Mouse (Mus musculus) neural tube, embryonic 15.5 days (tissue): ENCODE results near the gene Gstp3. TPM values are rescaled to one million over a fixed set of nuclear protein-coding genes. Genes with fewer than 3 reads are reported as not detected.
A peak's percentile ranks its signal among the peaks of the same experiment; 100 is the strongest.

Experiments
- ATAC-seq: fragments of 200-750 bp; cut with Nextera tagmentation; 2 replicates; pipeline ENCODE4 v1.8.0; 2017; ENCODE audit warnings: mild to moderate bottlenecking, moderate TSS enrichment, moderate library complexity; ENCODE audit not compliant: low FRiP score
- H3K27ac ChIP-seq: fragments of 300-500 bp; sonication (generic); replicated peaks from 2 replicates; pipeline ENCODE4 v1.5.1; 2015; ENCODE audit warnings: mild to moderate bottlenecking, inconsistent platforms
- H3K27me3 ChIP-seq: fragments of 300-500 bp; sonication (generic); replicated peaks from 2 replicates; pipeline ENCODE4 v1.6.1; 2015; ENCODE audit warnings: inconsistent platforms
- H3K36me3 ChIP-seq: fragments of 300-500 bp; sonication (generic); 2 replicates; pipeline ENCODE4 v1.6.1; 2015; ENCODE audit warnings: inconsistent platforms
- H3K4me1 ChIP-seq: fragments of 300-500 bp; sonication (generic); 2 replicates; pipeline ENCODE4 v1.6.1; 2015; ENCODE audit warnings: inconsistent platforms
- H3K4me2 ChIP-seq: fragments of 300-500 bp; sonication (generic); 2 replicates; pipeline ENCODE4 v1.6.1; 2015; ENCODE audit warnings: inconsistent platforms, mild to moderate bottlenecking, moderate library complexity
- H3K4me3 ChIP-seq: fragments of 300-500 bp; sonication (generic); replicated peaks from 2 replicates; pipeline ENCODE4 v1.5.1; 2015; ENCODE audit warnings: mild to moderate bottlenecking, inconsistent platforms
- H3K9ac ChIP-seq: fragments of 300-500 bp; sonication (generic); replicated peaks from 2 replicates; pipeline ENCODE4 v1.6.1; 2015; ENCODE audit warnings: mild to moderate bottlenecking, inconsistent platforms
- H3K9me3 ChIP-seq: fragments of 300-500 bp; sonication (generic); replicated peaks from 2 replicates; pipeline ENCODE4 v1.6.1; 2016; ENCODE audit warnings: inconsistent platforms
- WGBS: fragments of 180-500 bp; shearing (Covaris S2); methylation state at CpG from one replicate; pipeline ENCODE4 v1.1.7; 2015; ENCODE audit warnings: mixed read lengths; 5-methylcytosine and 5-hydroxymethylcytosine counted together
- polyA plus RNA-seq: library from polyadenylated mRNA; unstranded; fragments of >200 nt; fragmentation: Nextera tagmentation; extraction: Ambion mirVana; gene quantifications from 2 replicates; pipeline ENCODE4 v1.2.1, GENCODE M21; 2015

The Gstp3 gene
- polyA plus RNA-seq, 1 experiment from 2014 or later = not detected

- 0 out of 2 replicates have a peak, but pooled peaks cover 6% of the 10 kb centered on the region for H3K36me3 ChIP-seq
- H3K4me1 ChIP-seq = peaks cover 70% of the 10 kb centered on the region
- WGBS = 12% methylated on average over 9 of the region's 9 CpGs
- no peaks in the 10 kb centered on the region for H3K27me3 ChIP-seq
- H3K27ac ChIP-seq = 0 out of 2 replicates have a peak overlapping the region, but pooled peaks have one; percentile 48
- 0 out of 2 replicates have a peak overlapping the region, but pooled peaks have one; percentile 66 for H3K4me3 ChIP-seq
- H3K9me3 ChIP-seq = no peaks in the 10 kb centered on the region
- ATAC-seq = no peak
- peak overlapping the region; percentile 84 for H3K4me2 ChIP-seq
- 0 out of 2 replicates have a peak overlapping the region, but pooled peaks have one; percentile 26 for H3K9ac ChIP-seq
These were observed 39.7 kb upstream of the Gstp3 start for GRCm38 (mm10) chr19:4099056-4099455.

GRCm38 (mm10) chr19:4098426-4098825 lies 39.1 kb upstream of the Gstp3 start:
- H3K4me2 ChIP-seq = peak overlapping the region; percentile 77; the same call in 1 of the 2 replicates
- 89% methylated on average over 13 of the region's 13 CpGs for WGBS
- H3K36me3 ChIP-seq = 0 out of 2 replicates have a peak, but pooled peaks cover 6% of the 10 kb centered on the region
- no peaks in the 10 kb centered on the region for H3K27me3 ChIP-seq
- no peak overlapping the region for H3K27ac ChIP-seq
- H3K9ac ChIP-seq = no peak overlapping the region
- H3K9me3 ChIP-seq = no peaks in the 10 kb centered on the region
- ATAC-seq = no peak
- H3K4me3 ChIP-seq = no peak overlapping the region
- H3K4me1 ChIP-seq = peaks cover 70% of the 10 kb centered on the region

GRCm38 (mm10) chr19:4097441-4097825 lies 38.1 kb upstream of the Gstp3 start:
- no peaks in the 10 kb centered on the region for H3K27me3 ChIP-seq
- H3K4me1 ChIP-seq = peaks cover 61% of the 10 kb centered on the region
- peak overlapping the region; percentile 77 for H3K4me2 ChIP-seq
- H3K9me3 ChIP-seq = no peaks in the 10 kb centered on the region
- no peaks in the 10 kb centered on the region for H3K36me3 ChIP-seq
- peak overlapping the region; percentile 82 for H3K27ac ChIP-seq
- H3K9ac ChIP-seq = peak overlapping the region; percentile 53
- 1% methylated on average over 21 of the region's 21 CpGs for WGBS
- no peak; the same call in none of the 2 replicates for ATAC-seq
- peak overlapping the region; percentile 71 for H3K4me3 ChIP-seq

- peak within 1 kb of the TSS; percentile 63 for H3K9ac ChIP-seq
- under 1% methylated on average over 65 of the region's 65 CpGs for WGBS
- peak within 1 kb of the TSS; percentile 77 for H3K4me2 ChIP-seq
- H3K4me1 ChIP-seq = peaks cover 55% of the 10 kb centered on the region
- H3K36me3 ChIP-seq = no peaks in the 10 kb centered on the region
- H3K27me3 ChIP-seq = no peaks in the 10 kb centered on the region
- peak; percentile 93 for ATAC-seq
- H3K4me3 ChIP-seq = peak within 1 kb of the TSS; percentile 71
- H3K27ac ChIP-seq = peak within 1 kb of the TSS; percentile 93
- H3K9me3 ChIP-seq = no peaks in the 10 kb centered on the region
These were observed 37.5 kb upstream of the Gstp3 start, which contains the start of gene Cdk2ap2 for GRCm38 (mm10) chr19:4096642-4097440. Gene Cdk2ap2 (plus strand): TSS chr19:4097182.

GRCm38 (mm10) chr19:4095802-4096201 lies 36.4 kb upstream of the Gstp3 start:
- 72% methylated on average over 3 of the region's 3 CpGs for WGBS
- no peaks in the 10 kb centered on the region for H3K27me3 ChIP-seq
- H3K36me3 ChIP-seq = no peaks in the 10 kb centered on the region
- H3K9me3 ChIP-seq = no peaks in the 10 kb centered on the region
- H3K4me3 ChIP-seq = no peak overlapping the region; the same call in 1 of the 2 replicates
- H3K27ac ChIP-seq = no peak overlapping the region
- H3K4me2 ChIP-seq = peak overlapping the region; percentile 77
- peaks cover 44% of the 10 kb centered on the region for H3K4me1 ChIP-seq
- no peak overlapping the region for H3K9ac ChIP-seq
- ATAC-seq = no peak

GRCm38 (mm10) chr19:4094774-4095303 lies 35.5 kb upstream of the Gstp3 start:
- H3K27me3 ChIP-seq = no peaks in the 10 kb centered on the region
- H3K4me3 ChIP-seq = no peak overlapping the region
- ATAC-seq = no peak
- H3K36me3 ChIP-seq = no peaks in the 10 kb centered on the region
- no peak overlapping the region for H3K4me2 ChIP-seq
- H3K4me1 ChIP-seq = peaks cover 35% of the 10 kb centered on the region
- 87% methylated on average over 5 of the region's 5 CpGs for WGBS
- no peaks in the 10 kb centered on the region for H3K9me3 ChIP-seq
- no peak overlapping the region for H3K27ac ChIP-seq
- no peak overlapping the region for H3K9ac ChIP-seq

- no peak overlapping the region for H3K27ac ChIP-seq
- no peaks in the 10 kb centered on the region for H3K9me3 ChIP-seq
- H3K27me3 ChIP-seq = no peaks in the 10 kb centered on the region
- no peak overlapping the region for H3K4me3 ChIP-seq
- H3K4me2 ChIP-seq = no peak overlapping the region
- H3K9ac ChIP-seq = no peak overlapping the region
- H3K36me3 ChIP-seq = no peaks in the 10 kb centered on the region
- 77% methylated on average over 3 of the region's 3 CpGs for WGBS
- H3K4me1 ChIP-seq = peaks cover 30% of the 10 kb centered on the region
- ATAC-seq = no peak
These were observed 35.0 kb upstream of the Gstp3 start for GRCm38 (mm10) chr19:4094348-4094747.

- no peaks in the 10 kb centered on the region for H3K27me3 ChIP-seq
- H3K9me3 ChIP-seq = no peaks in the 10 kb centered on the region
- no peak overlapping the region for H3K9ac ChIP-seq
- no peak overlapping the region for H3K27ac ChIP-seq
- H3K36me3 ChIP-seq = no peaks in the 10 kb centered on the region
- no peak overlapping the region for H3K4me2 ChIP-seq
- no peak for ATAC-seq
- peaks cover 24% of the 10 kb centered on the region for H3K4me1 ChIP-seq
- 77% methylated on average over 7 of the region's 7 CpGs for WGBS
- H3K4me3 ChIP-seq = no peak overlapping the region
These were observed 34.4 kb upstream of the Gstp3 start for GRCm38 (mm10) chr19:4093772-4094171.

- 89% methylated on average over 3 of the region's 3 CpGs for WGBS
- no peak overlapping the region for H3K27ac ChIP-seq
- H3K36me3 ChIP-seq = no peaks in the 10 kb centered on the region
- H3K9me3 ChIP-seq = no peaks in the 10 kb centered on the region
- peaks cover 14% of the 10 kb centered on the region for H3K4me1 ChIP-seq
- 0 out of 2 replicates have a peak, but pooled peaks cover 2% of the 10 kb centered on the region for H3K27me3 ChIP-seq
- no peak overlapping the region for H3K4me2 ChIP-seq
- ATAC-seq = no peak
- no peak overlapping the region for H3K4me3 ChIP-seq
- 0 out of 2 replicates have a peak overlapping the region, but pooled peaks have one; percentile 1 for H3K9ac ChIP-seq
These were observed 33.4 kb upstream of the Gstp3 start for GRCm38 (mm10) chr19:4092750-4093149.

GRCm38 (mm10) chr19:4091383-4091782 lies 32.0 kb upstream of the Gstp3 start:
- 77% methylated on average over 2 of the region's 2 CpGs for WGBS

GRCm38 (mm10) chr19:4090446-4090845 lies 31.1 kb upstream of the Gstp3 start:
- no peaks in the 10 kb centered on the region for H3K9me3 ChIP-seq
- 86% methylated on average over 3 of the region's 3 CpGs for WGBS
- no peak overlapping the region for H3K4me3 ChIP-seq
- no peaks in the 10 kb centered on the region for H3K36me3 ChIP-seq
- H3K27ac ChIP-seq = no peak overlapping the region
- no peak for ATAC-seq
- H3K4me2 ChIP-seq = no peak overlapping the region
- no peak overlapping the region for H3K9ac ChIP-seq
- H3K4me1 ChIP-seq = no peaks in the 10 kb centered on the region
- H3K27me3 ChIP-seq = 0 out of 2 replicates have a peak, but pooled peaks cover 2% of the 10 kb centered on the region

More at GRCm38 (mm10) chr19:4091383-4091782, 32.0 kb upstream of the Gstp3 start:
- Histone ChIP-seq H3K4me2 (no peak overlapping the region), H3K4me3 (no peak overlapping the region), H3K27ac (no peak overlapping the region), H3K9me3 (no peaks in the 10 kb centered on the region), H3K36me3 (no peaks in the 10 kb centered on the region), H3K27me3 (0 out of 2 replicates have a peak, but pooled peaks cover 2% of the 10 kb centered on the region), H3K4me1 (peaks cover 7% of the 10 kb centered on the region; the same call in 1 of the 2 replicates), H3K9ac (no peak overlapping the region)
- no peak for ATAC-seq
